Mouse (Mus musculus) layer of hippocampus, adult 11-12 months (tissue): Measurements from ENCODE around the gene Aldh5a1.
"Not testable (repeated sequence)": the region's sequence is repeated elsewhere in the genome, so short reads cannot be mapped to it uniquely, and the experiment has no call there.

Experiments
- DNase-seq: peaks from one replicate; pipeline ENCODE4 v3.0.0; 2022; ENCODE audit warnings: low spot score

Gene Aldh5a1

GRCm38 (mm10) chr13:24937108-24937838, at the start of gene Aldh5a1:
TSS of gene Aldh5a1 (minus strand) at chr13:24937661.
- peak; percentile 76 for DNase-seq

DNA sequence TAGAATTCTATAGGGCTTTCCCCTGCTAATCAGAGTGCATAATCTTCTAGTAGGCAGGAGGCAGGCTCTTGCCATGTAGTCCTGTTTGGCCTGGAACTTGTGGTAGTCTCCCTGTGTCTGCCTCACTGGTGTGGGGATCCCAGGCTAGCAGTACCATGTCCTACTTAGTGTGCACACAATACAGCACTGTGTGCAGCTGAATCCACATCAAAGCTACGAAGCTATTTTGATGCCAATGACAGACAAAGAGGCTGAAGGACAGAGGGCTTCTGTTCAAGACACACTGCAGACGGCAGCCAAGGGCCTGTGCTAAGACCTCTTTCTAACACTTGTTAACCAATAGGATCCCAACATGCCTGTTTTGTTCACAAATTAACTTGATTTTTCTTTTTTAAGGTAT, 48.0 kb upstream of the Aldh5a1 start:
- peak; percentile 63 for DNase-seq

DNA sequence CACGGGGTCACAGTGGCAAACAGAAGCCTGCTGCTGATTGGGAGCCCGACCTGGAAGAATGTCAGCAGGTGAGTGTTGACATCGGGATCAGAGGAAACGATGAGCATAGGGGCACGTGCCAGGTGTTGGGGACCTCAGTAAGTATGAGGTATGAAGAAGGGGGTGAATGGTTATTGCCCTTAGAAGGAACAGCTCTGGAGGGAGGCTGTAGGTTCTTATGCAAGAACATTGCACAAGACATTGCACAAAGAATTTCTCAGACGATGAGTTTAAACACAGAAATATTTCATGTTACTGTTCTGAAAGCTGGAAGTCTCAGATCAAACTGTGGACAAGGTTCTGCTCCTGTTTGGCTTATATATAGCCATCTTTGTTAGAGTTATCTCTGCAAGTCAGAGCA, 43.6 kb upstream of the Aldh5a1 start:
- DNase-seq: no peak

DNA sequence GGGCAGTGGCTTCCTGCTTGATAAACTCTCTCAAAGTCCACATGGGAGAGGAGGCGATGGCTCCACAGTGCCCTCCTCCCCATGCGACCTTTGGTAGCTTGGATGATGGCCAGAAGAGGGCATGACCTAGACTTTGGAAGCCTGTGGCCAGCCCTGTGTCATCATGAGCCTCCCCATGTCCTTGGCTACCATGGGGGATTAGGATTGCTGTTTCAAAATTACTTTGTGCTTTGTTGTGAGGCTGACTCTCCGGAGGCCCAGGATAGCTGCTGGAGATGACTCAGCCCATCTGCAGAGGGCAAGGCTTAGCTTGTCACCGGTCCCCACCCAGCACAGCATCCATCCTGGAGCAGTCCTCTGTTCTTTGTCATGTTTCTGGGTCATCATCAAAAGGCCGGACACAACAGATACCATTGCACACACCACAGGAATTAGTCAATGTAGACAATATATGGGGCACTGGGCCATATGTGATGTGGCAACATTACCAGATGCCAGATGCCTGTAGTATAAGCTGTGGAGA, 40.4 kb upstream of the Aldh5a1 start:
- no peak for DNase-seq

DNA sequence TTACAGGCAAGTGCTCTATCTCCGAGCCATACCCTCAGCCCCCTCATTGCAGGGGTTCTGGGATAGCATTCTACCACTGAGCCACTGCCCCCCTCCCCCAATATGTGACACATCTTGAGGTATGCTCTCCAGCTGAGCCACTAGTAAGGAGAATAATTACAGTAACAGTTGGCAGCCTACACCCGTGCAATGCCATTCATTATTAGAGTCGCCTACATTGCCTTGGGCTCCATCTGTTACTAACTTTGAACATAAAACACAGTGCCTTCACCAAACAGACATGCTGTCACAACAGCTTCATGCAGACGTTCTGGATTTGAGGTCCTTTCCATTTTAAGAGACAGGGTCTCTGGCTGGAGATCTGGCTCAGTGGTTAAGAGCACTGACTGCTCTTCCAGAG, 38.9 kb upstream of the Aldh5a1 start:
- peak; percentile 57 for DNase-seq

DNA sequence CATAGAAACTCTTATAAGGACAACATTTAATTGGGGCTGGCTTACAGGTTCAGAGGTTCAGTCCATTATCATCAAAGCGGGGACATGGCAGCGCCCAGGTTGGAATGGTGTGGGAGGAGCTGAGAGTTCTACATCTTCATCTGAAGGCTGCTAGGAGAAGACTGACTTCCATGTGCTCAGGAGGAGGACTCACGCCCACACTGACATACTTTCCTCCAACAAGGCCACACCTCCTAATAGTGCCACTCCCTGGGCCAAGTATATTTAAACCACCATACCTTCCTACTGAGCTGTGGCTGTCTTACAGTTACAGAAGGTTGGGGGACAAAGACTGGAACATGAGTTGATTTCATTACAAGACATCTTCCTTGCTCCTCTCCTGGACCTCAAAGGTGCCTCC, 34.3 kb upstream of the Aldh5a1 start:
- DNase-seq: not testable (repeated sequence)

DNA sequence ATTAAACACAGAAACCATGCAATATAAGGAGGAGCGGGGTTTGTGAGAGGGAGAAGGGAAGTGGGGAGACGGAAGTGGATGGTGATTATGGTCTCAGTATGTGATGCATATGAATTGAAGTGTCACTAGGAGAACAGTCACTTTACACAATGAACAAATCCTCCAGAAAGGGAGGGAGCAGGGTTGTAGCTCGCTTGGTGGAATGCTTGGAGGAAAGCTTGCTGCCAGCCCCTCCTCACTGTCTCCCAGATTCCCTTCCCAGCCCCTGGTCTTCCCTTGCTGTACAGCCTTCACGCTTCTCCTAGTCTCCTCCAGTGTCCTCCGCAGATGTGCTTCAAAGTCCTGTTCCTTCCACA, 28.4 kb upstream of the Aldh5a1 start:
- no peak for DNase-seq

DNA sequence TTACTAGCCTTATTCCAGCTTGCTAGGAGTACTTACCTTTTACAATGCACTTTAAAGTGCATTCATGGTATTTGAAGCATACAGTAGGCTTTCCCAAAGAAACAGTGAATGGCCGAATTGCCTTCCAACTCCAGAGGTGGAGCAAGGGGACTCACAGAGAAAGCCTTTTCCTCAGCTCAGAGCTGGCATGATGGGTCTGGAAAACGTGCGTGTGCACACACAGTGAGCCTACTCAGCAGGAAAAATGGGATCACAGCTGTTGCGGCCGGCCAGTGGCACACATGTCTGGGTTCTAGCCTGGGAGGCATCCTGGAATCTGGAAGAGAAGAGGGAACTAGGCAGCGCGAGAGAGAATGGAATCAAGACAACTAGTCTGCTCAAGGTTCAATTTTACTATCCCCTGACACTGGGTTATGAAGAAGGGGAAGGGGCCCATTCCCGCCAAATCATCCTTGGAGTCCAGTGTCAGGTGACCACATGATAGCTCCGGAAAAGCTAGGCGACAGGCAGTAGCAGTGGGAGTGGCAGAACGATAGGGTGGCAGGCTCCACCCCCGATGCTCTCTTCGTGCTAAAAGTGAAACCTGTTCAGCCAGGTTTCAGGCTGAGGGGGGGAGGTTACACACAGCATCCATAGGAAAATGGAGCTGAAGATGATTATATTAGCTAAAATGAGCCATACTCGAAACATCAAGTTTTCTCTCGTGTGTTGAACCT, 27.8 kb upstream of the Aldh5a1 start:
- no peak for DNase-seq

DNA sequence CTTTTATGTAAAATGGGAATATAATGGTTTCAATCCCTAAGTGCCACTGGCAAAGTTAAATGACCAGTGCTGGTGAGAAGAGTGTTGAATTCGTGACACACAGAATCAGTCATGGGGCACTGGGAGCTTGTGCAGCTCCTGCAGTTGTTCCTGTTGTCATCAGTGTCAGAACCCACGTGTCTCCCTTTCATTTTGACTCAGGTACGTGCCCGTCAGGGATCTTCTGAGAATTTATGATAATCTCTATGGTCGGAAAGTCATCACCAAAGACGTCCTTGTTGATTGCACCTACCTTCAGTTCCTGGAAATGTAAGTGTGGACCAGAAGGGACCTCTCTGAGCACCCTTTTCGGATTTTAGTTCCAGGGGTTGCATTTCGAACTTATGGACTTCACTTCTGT, 24.7 kb upstream of the Aldh5a1 start:
- no peak for DNase-seq

- DNase-seq: no peak
Measured at GRCm38 (mm10) chr13:24960084-24960483, 22.6 kb upstream of the Aldh5a1 start.

- no peak for DNase-seq
Measured at GRCm38 (mm10) chr13:24958671-24959070, 21.2 kb upstream of the Aldh5a1 start.

DNA sequence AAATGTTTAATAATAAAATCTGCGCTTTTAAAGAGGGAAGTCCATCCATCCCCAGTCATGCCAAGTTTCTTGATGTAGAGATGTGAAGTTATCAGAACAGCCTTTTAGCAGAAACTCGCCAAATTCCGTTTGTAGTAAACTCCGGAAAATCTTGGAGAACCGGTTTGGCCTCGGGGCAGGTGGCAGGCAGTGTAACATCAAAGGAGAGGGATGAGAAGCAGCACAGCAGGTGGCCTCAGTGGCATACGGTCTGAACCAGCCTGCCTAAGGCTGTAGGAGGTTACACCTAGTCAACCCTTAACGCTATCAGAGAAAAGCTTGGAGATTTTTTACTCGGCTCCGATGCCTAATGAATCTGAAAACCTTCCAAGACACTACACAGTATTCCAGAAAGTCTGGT, 18.0 kb upstream of the Aldh5a1 start:
- DNase-seq: no peak

DNA sequence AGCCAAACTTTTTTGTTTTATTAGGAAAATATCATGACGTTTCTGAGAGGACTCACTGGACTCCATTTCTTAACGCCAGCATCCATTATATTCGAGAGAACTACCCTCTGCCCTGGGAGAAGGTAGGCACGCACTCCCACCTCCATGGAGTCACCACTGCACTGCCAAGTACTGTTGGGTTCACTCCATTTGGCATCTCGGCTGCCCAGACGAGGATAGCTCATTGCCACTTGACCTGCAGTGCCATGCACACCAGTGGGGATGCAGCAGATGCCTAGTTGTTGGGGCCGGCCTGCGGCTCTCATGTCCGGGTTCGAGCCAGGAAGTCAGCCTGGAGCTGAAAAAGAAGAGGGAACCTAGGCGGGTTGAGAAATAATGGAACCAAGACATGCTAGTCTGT, 17.6 kb upstream of the Aldh5a1 start:
- DNase-seq: no peak

DNA sequence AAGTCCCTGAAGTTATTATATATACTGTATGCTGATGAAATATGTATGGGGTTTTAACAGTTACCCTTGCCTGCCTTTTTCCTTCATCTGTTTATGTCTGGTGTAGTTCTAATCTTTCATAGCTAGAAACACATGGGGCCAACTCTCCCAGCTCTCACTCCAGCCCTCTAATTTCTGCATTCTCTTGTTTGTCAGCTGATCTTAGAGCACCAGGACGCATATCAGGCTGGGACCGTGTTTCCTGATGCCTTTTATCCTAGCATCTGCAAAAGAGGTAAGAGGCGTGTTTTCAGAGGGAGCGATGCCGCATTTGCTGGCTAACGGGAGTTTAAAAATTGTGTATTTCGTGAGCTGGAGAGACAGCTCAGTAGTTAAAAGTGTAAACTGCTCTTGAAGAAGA, 15.2 kb upstream of the Aldh5a1 start:
- DNase-seq: no peak

DNA sequence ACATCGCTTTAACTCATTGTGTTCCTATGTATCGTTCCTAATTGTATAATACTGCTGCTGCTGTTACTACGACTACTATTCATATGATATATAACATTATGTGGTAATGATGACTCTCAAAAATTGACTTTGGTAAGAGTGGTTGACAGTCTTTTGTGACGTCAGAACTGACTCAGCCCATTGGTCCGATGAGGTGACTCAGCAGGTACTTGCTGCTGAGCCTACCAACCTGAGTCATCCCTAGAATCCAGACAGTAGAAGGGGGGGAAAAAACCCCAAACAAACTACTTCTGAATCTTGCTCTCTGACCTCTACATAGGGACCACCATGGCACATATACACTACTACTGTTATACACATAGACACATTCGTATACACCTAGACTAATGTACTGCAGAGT, 11.4 kb upstream of the Aldh5a1 start:
- no peak for DNase-seq

- DNase-seq: no peak
Measured at GRCm38 (mm10) chr13:24947158-24947557, 9.7 kb upstream of the Aldh5a1 start.

GRCm38 (mm10) chr13:24945567-24945966, 8.1 kb upstream of the Aldh5a1 start:
- peak; percentile 23 for DNase-seq

DNA sequence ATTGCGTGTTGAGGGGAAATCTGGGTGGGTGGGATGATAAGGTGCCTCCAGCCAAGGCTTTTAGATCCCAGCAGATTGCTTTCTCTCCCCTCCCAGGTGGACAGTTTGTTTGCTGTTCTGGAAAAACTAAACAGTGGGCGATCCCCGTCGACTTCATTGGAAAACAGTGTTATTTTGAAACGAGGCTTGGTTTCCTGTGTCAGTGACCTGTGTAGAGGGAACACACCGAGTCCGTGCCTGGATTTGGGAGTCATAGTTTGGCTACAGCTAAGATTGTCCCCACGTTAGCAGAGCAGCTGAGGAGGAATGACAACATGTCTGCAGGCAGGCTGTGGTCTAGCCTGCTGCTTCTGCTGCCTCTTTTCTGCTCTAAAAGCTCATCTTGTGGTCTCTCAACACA, 5.8 kb upstream of the Aldh5a1 start:
- DNase-seq: no peak

- peak; percentile 46 for DNase-seq
Measured at GRCm38 (mm10) chr13:24942512-24943282, 5.2 kb upstream of the Aldh5a1 start, which contains the start of gene Gpld1. TSS of gene Gpld1 (plus strand) at chr13:24943152.

GRCm38 (mm10) chr13:24939472-24939871, 2.0 kb upstream of the Aldh5a1 start:
- DNase-seq: no peak

DNA sequence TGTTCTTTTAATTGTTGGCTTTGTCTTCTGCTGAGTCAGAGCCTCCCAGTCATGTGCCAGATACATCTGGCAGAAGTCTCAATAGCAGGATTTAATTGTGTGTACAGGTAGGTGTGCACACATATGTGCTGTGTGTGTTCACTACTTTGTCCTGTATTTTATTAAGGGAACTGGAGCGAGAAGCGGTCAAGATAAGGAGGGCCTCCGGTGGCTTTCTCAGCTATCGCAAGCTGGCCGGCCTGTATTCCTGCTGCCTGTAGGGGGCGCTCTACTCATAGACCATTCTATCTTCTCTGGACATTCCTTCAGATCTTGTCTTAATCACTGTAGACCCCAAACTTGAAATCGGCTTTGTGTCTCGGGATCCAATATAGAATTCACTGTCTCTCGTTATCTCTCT, 1.2 kb upstream of the Aldh5a1 start:
- peak; percentile 84 for DNase-seq

GRCm38 (mm10) chr13:24937839-24938166, 342 bp upstream of the Aldh5a1 start:
- no peak for DNase-seq

- DNase-seq: no peak
Measured at GRCm38 (mm10) chr13:24936772-24937107, 721 bp downstream of the Aldh5a1 start.
